Mouse (Mus musculus) gastrocnemius, postnatal 4 days (tissue): ENCODE measurements around the gene Klf3. TPM values are rescaled to one million over a fixed set of nuclear protein-coding genes. Genes with fewer than 3 reads are reported as not detected.

Source experiments
- DNase-seq, 2 experiments: peaks; one replicate each; pipeline ENCODE4 v3.0.0; 2021 to 2022; ENCODE audit warnings: low spot score in 2 of 2, mixed read lengths in 2 of 2
- long read RNA-seq, 2 experiments: library from polyadenylated mRNA; stranded (forward); transcript quantifications; one replicate each; pipeline ENCODE4 v2.0.0; 2021
- total RNA-seq, 2 experiments: library from RNA; stranded (reverse); gene quantifications; 2 replicates each; pipeline ENCODE4 v1.2.3; 2021

Klf3 gene
- 10 to 100 TPM; 50.3 to 59.1 TPM for total RNA-seq
- long read RNA-seq, experiment 1, full-length matches to known transcripts = 11 of 22 reads
- long read RNA-seq, experiment 1, partial matches to known transcripts = 2 of 22 reads
- long read RNA-seq, experiment 1, other reads (novel, unspliced or antisense) = 9 of 22 reads
- long read RNA-seq, experiment 2, full-length matches to known transcripts = 17 of 25 reads
- long read RNA-seq, experiment 2, partial matches to known transcripts = 1 of 25 reads
- long read RNA-seq, experiment 2, other reads (novel, unspliced or antisense) = 7 of 25 reads

DNA sequence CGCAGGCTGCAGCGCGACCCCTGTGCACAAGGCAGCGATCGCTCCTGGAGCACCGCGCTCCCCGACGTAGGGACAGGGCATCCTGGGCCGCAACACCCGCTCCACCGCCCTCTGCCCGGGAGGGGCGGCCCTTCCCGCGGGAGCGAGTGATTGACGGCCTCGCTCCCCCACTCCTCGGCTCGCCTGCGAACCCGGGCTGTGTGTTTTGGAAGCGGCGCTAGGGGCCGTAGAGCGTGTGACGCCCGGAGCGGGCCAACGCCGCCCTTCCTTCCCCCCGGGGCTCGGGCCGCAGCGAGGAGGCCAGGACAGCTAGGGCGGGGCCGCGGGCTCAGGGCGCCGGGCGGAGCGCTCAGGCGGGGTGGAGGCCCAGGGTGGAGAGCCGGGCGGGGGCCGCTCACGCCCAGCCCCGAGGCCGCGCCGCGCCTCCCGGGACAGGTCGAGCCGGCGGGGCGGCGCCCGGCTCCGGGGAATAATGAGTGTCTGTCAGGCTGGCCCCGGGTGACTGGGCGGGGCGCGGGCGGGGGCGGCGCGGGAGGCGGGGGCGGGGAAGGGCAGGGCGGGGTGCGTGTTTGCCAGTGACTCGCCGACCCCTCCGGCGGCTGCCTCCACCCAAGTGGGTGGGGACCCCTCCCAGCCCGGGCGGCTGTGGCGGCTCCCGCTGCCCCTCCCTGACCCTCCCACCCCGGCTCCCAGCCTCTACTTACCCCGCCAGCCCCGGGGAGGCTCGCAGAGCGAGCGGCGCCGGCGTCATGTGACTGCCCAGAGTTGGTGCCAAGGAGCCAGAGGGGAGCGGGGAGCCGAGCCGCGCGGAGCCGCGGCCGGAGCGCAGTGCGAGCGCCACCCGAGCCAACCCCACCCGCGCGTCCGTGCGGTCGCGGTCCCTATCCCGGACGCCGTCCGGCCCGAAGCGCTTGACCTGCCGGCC is at the start of gene Klf3:
Gene Klf3, plus strand, starts transcription at position 594 of the 925 bp plus-strand sequence.
- DNase-seq = peak; percentile 93 to 94

DNA sequence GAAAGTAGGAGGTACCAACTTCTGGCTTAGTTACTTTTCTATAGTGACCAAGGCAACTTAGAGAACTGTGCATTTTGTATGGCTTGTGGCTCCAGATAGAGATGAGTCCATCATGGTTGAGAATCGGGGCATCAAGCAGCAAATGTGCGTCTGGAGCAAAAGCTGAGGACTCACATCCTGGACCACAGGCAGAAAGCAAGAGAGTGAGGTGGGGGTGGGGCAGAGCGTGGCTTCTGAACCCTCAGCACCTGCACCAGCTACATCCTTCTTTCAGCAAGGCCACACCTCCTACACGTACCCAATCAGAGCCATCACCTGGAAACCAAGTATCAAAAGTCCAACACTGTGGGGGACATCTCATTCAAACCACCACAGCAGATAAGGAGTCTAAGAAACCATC is 40.9 kb upstream of the Klf3 start:
- no peak for DNase-seq

DNA sequence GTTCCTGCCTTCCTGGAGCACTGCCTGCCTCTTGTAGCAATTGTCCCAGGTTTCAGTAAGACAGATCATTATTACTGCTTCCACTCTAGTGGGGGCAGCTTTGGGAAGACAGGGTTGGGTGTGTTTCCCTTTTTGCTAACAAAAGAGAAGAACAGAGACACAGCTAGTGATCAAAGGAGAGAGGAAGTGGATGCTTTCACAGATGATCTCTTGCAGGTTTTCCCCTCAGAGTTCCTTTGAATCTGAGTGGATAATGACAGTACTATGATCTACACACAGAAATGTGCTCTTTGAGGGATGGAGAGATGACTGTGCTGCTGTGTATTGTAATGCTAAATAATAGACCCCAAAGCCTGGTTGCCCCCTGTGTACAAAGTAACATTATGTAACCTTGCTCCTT is 38.7 kb upstream of the Klf3 start:
- no peak for DNase-seq

DNA sequence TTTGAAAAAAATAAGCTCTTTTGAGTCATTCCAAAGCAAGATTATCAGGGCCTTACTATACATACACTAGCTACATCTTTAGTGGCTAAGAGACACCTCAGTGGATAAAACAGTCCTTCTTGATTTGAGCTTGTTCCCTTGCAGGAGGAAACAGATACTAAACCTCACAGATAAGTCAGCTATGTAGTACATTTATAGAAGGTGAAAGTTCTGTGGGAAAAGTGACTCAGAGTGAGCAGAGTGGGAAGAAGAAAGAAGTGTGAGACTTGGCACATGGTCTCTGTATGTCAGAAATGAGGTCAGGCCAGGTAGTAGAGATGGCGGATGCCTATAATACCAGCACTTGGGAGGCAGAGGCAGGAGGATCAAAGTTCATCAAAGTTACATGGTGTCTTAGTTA is 37.4 kb upstream of the Klf3 start:
- no peak for DNase-seq

DNA sequence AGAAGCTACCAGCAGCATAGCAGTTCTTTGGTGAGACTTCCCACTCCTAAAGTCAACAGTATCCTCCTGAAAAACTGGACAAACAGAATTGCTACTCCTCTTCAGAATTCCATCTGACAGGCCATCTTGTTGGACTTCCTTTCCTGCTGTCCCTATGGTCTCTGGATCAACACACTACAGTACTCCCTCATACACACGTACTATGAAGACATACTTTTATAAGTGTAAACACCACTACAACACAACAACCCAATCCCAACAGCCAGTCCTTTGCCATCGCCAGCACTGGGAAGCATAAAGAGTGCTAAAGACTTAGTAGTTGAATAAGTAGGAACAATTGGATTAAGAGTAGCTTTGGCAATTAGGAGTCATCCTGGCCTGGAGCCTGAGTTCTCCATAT is 36.6 kb upstream of the Klf3 start:
- DNase-seq = no peak

DNA sequence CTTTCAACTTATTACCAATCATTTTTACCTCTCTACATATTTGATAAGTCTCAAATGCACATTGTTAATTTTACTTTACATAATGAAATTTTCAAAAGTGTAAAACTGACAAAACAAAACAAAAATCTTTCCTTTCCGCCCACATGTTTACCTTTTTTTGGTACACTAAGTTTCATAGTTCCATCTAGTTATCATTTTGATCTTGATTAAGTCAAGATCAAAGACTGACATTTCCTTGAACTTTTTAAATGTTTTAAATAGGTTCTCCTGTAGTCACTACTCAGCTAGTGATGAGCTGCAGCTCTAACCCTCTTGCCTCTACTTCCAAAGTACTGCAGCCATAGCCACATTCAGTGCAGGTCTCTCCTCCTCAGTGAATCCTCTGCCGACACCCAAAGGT is 31.6 kb upstream of the Klf3 start:
- DNase-seq = no peak

DNA sequence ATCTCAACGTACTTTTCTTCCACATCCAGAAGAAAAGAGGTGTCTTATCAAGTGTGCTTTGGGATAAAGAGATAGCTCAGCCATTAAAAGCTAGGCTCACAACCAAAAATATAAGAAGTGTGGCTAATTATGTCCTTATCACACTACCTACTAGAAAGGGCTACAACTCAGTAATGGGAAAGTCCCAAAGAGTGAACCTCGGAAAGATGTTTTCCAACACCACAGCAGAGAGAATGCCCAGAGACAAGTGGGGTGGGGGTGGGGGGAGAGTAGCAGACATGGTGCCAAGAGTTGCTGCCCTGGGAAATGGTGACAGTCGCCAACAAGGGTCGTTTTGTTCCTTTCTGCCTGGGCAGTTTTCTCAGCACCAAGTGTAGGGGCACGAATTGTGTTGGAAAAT is 25.0 kb upstream of the Klf3 start:
- DNase-seq = no peak

DNA sequence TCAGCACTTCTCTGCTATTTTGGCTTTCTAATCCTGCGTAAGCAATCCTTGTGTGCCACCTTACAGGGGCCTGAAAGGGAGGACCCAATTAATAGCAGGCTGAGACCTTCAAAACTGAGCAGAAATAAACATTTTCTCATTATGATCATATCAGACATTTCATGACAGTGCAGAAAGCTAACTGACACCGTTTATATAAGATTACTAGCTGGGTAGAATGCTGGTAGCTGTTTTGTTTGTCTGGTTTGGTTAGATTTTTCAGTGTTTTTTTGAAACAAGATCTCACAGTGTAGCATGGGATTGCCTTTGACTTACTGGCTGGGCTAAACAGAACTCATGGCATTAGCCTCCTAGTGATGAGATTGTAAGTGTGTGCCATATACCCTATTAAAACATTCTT is 23.9 kb upstream of the Klf3 start:
- DNase-seq = no peak

DNA sequence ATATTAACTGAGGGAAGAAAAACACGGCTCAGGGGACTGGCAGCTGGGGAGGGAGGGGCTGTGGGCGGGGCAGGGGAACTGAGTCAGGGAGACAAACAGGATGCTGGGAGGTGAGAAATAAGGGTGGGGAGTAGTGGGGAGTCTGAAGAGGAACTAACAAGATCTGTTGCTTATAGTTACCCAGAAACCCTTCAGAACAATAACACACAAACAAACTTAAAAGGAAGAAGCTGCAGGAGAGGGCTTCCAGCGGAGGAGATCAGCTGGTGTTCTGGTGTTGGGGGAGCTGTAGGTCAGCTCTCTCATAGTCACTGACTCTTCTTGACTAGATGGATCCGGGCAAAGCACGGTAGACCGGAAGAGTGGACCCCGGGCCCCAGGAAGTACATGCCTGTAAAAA is 22.4 kb upstream of the Klf3 start:
- no peak for DNase-seq

DNA sequence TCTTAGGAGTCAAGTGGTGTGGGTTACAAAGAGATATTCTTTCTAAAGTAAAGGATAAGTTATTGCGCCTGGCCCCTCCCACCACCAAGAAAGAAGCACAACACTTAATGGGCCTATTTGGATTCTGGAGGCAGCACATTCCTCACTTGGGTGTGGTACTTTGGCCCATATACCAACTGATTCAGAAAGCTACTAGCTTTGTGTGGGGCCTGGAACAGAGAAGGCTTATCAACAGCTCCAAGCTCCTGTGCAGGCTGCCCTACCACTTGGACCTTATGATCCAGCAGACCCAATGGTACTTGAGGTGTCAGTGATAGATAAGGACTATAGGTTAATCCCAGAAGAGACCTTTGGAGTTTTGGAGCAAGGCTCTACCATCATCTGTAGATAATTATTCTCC is 15.0 kb upstream of the Klf3 start:
- no peak for DNase-seq

DNA sequence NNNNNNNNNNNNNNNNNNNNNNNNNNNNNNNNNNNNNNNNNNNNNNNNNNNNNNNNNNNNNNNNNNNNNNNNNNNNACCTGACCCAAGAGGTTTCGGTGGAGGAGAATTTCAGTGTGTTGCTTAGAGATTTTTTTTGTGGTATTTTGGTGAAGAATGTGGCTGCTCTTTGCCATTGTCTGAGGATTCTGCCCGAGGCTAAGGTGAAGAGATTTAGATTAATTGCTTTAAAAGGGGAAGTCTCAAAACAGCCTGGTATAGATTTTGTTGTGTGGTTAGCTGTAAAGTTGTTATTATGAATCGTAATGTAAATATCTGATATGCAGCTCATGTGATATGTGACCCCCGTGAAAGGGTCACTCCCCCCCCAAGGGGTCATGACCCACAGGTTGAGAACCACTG is 5.0 kb upstream of the Klf3 start:
- no peak for DNase-seq

DNA sequence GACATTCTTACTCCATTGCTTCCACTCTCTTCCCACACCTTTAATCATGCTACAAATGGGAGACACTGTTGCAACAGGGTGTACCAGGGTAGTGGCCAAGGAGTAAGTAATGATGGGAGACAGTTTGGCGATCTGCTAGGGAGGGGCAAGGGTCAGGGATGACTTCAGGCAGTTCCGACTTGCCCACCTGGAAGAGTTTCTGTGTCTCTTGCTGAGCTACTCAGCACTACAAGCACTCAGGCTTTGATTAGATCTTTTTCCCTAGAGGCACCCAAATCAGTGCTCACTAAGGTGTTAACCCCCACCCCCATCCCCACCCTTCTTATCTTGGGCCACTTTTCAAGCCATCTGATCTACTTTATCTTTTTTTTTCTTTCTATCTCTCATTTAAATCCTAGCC is 1.6 kb upstream of the Klf3 start:
- no peak for DNase-seq

DNA sequence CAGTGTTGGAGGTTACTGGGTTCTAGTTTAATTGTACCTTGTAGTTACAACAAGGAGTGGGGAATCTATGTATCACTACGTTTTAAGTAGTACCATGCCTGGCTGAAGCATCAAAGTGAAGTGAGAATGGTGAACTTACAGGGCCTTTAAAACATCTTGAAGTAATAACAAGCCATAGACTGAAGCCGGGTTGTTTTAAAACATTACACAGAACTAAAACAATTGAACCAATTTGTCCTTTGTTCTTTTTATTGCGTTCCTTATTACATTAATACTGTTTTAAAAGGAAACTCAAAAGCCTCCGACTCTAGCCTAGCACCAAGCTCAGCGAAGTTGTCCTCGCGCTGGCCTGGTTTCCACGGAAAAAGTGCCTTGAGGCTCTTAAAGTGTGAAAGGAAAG is 1.0 kb upstream of the Klf3 start:
- DNase-seq = no peak

DNA sequence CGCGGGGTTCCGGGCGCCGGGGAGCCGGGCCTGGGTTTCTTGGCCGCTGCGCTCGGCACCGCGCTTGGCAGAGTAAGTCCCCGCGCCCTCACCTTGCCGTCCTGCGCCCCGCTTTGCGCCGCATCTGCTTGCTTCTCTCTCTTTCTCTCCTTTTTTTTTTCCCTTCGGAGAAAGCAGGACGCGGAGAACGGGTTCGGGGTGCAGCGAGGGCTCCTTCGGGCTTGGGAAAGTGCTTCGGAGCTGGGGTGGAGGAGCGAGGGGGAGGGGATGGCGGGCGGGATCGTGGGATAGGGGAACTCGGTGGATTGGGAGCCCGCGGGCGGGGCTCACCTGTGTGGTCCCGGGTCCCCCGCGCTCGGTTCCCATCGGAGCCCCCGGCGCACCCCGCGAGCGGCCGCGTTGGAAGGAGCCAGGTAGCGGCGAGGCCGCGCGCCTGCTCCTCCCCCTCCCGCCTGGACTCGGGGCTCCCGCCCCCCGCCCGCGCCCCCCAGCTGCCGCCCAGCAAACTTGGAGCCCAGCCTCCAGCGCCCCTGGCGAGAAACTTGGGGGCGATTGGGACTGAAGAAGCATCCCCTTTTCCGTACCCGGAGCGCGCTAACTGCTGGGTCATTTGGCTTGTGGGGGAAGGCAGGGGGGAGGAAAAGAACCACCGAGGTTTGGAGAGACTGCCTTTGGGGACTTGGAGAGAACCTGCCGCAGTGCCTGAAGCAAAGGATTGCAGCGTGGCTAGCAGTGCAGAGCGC is 703 bp downstream of the Klf3 start:
- DNase-seq = peak in 1 of 2 experiments; percentile 57

DNA sequence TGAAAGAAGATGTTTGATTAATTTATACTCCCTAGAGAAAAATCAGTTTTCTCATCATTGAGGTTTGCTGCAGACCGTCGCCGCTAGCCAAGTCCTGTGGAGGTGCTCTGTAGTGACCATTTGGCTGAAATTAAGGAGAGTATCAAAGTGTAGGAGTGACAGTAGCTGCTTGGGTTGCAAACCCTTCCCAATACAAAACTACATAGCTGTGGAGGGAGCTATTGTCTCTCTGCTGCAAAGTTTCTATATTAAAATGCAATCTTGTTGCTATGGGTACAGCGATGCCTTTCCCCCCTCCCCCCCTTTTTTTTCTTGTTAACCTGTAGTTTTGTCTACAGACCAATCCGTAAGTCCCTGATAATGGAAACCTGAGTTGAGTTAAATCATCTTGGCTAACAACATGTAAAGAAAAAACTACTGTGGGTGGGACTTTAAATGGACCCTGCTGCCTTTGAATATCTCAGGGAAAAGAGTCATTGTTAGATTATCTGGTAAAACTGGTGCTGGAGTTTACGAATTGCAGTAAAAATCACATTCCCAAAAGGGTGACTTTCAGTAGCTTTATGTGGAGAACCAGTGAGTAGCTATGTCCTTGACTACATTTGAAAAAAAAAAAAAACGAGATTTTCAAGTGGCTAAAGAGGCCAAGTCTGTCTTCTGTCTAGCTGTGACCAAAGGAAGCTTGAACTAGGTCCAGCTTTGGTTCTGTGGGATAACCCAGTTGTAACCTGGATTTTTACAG is 2.1 kb downstream of the Klf3 start:
- no peak for DNase-seq

DNA sequence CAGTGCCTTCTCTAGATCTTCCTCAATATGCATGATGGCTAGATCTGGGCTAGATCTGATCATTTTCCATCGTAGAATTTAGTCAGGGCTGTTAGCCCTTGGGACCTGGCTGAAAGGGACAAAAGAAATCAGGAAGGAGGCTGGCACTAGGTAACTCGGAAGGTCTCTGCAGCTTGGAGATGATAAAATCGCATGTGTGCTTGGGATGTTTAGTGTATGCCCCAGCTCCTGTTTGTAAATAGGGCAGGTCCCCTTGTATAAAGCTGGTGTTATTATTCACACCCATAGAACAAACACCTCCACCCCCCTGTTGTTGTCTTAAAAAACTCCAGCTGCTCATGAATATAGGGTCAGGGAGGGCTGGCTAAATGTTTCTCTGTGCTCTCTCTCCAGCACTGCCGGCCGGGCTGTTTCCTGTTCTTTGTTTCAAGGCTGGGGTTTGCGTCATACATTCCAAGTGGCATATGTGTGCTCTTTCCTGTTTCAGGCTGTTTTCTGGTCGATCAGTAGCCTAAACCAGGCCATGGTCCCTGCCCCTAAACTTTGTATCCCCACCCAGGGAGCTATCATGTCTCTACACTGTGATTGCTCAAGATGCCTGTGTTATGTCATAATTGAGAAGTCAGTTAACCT is 2.8 kb downstream of the Klf3 start:
- peak in 1 of 2 experiments; percentile 58 for DNase-seq

DNA sequence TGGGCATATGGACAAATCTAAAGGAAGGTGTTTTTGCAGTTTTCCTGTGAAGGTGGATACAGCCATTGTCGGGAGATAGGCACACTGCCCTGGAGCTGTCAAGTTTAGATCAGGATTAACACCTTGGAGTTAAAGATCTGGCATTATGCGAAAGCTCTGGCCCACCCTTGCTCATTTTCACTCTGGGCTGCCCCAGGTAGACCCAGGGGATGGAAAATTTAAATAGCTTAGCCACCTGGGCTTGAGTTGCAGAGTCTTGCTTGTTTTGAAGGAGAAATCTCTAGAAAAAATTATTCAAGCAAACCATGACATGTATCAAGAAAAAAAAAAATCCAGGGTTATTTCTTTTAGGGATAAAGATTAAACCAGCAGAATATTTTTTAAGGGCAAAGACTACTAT is 3.4 kb downstream of the Klf3 start:
- DNase-seq = no peak

DNA sequence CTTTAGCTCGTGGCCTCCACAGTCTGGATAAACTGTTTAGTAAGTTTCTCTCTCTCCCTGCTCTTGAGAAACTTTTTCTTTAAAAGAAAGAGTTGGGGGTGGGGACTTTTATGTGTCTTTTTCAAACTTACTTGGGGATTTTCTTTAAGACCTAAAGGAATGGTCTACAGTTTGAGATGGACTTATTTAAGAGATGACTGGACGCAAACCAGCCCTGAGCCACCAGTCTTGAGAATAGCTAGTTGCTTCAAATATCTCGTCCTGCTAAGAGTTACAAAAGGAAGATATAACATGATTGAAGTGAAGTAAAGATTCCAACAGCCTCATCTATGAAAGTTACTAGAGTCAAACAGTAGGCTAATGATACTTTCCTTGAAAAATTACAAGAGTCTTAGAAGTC is 4.0 kb downstream of the Klf3 start:
- DNase-seq = no peak

DNA sequence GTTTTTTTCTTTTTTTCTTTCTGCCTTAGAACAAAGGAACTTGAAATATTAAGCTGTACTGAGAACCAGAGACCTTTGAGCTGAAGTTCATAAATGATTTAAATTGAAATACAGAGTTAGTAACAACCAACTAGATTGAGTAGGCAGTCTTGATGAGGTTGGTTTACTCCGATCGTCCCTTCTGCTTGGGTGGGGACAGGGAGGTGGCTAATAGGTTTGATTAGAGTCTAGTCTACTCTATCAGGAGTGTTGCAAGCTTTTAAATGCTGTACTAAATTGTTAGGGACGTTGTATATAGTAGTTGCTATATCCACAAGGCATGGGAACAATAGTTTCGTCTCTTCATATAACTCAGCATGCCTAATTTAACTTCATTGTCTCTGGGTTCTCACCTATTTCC is 4.4 kb downstream of the Klf3 start:
- DNase-seq = no peak

DNA sequence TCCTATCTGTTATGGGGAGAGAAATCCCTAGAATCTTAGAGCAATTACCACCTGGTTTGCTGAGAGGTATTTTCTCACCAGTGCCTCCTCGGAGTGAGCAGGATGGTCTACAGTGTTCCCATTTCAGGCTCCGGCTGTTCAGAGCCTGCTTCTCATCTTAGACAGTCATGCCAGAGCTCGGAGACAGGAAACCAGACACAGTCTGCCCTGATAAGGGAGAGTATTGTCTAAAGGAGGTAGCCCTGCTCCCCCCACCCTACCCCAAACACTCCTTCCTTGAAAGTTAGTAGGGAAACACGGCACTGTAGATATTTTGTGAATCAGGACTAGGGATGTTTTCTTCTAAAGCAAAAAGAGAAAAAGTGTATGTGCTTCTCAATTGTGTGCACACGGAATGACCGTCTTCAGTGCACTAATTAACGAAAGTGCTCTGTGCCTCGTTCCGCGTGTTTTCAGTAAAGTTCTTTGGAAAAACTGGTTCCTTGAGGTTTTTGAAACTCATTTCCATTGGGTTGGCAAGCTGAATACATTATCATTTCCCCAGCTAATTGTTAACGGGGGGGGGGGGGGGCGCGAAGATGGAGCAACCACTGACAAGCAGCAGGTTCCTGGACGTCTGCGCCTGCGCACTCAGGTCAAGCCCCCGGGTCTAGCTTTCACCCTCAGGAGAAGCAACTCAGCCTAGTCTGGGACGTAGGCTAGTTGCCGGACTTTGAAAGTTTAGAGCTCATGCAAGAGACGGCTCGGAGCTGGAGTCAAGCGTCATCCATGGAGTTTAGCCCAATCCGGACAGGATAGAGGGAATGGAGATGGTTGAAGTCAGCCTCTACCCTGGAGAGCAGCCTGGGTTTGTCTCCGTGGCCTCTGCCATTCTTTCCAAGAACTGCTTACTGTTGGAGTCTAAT is 5.2 kb downstream of the Klf3 start:
- no peak for DNase-seq
